Mouse (Mus musculus) heart, adult 10 weeks (tissue): ENCODE data around the gene Ubd. TPM values are rescaled to one million over a fixed set of nuclear protein-coding genes. Genes with fewer than 3 reads are reported as not detected.

ENCODE experiments used
- polyA plus RNA-seq: library from polyadenylated mRNA; stranded (reverse); fragments of 350-450 nt; fragmentation: Illumina TruSeq; extraction: RNeasy Lipid Tissue Mini Kit (QIAGEN cat#74804); gene quantifications from one replicate; pipeline ENCODE4 v1.2.3, GENCODE M21; 2014; ENCODE audit warnings: low read depth, low replicate concordance

The Ubd gene
- polyA plus RNA-seq: not detected

DNA sequence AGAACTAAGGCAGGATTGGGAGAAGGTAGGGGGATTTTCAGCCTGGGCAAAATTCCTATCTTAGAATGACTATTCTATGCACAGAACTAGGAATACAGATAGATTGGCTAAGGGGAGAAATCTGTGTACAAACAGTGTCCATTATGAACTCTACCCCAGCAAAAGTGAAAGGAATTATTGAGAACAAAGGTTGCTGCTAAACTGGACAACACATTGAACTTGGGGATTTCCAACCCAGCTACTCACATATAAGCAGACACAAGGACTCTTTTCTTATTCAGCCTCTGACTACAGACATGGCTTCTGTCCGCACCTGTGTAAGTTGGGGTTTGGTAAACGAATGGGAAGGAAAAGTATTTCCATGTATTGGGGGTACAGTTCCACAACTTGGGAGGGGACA, at the start of gene Ubd:
Ubd (plus strand) TSS at position 237 of the 400 bp plus-strand sequence.

DNA sequence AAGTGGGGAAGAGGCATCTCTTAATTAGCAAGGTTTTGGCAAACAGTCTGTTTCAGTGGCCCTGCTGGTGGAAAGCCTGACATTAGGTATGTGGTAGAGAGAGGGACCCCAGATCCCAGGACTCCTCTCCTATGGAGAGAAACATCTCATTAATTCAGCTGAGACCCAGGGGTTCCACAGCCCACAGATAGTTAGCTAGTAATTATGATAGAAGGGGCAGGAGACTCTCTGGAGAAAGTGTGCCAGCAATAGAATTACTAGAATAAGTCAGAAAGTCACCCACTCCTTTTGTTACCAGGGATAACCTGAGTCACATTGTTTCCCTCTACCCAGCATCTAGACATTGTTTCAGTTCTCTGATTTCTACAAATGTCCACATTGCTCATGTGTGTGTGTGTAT, 32.3 kb upstream of the Ubd start, which contains the start of gene Olfr93:
Olfr93 (minus strand) TSS at position 101 of the 400 bp plus-strand sequence.

GRCm38 (mm10) chr17:37200894-37201293, 7.2 kb downstream of the Ubd start, which contains the start of gene Olfr94:
TSS of gene Olfr94 (minus strand) at chr17:37200994.

GRCm38 (mm10) chr17:37213018-37213417, 19.3 kb downstream of the Ubd start, which contains the start of gene Olfr95:
TSS of gene Olfr95 (minus strand) at chr17:37213118.

GRCm38 (mm10) chr17:37219846-37220245, 26.2 kb downstream of the Ubd start, which contains the start of gene Olfr96:
TSS of gene Olfr96 (plus strand) at chr17:37220146.

GRCm38 (mm10) chr17:37237230-37237629, 43.5 kb downstream of the Ubd start, which contains the start of gene Olfr97:
TSS of gene Olfr97 (minus strand) at chr17:37237330.

Other genes with a start within 250 kb of the Ubd start
- gene Ppp1r11, start 242.2 kb upstream of the Ubd start, polyA plus RNA-seq: 96.5 TPM
- 44.0 TPM for gene Znrd1, start 235.3 kb upstream of the Ubd start, polyA plus RNA-seq
- 29.8 TPM for gene Znrd1as, start 235.3 kb upstream of the Ubd start, polyA plus RNA-seq
- 1.2 TPM for gene 2410137M14Rik, start 212.7 kb upstream of the Ubd start, polyA plus RNA-seq
- gene H2-M5, start 204.4 kb upstream of the Ubd start, polyA plus RNA-seq: 0.55 TPM
- 3.7 TPM for gene Zfp57, start 192.7 kb upstream of the Ubd start, polyA plus RNA-seq
- gene Mog, start 170.5 kb upstream of the Ubd start, polyA plus RNA-seq: not detected
- gene Gabbr1, start 147.9 kb upstream of the Ubd start, polyA plus RNA-seq: 13.1 TPM
- gene Olfr90, start 105.4 kb upstream of the Ubd start, polyA plus RNA-seq: not detected
- gene Olfr91, start 95.6 kb upstream of the Ubd start, polyA plus RNA-seq: not detected
- not detected for gene Olfr92, start 73.8 kb upstream of the Ubd start, polyA plus RNA-seq
- gene Olfr93, start 32.4 kb upstream of the Ubd start, polyA plus RNA-seq: not detected
- gene Olfr94, start 7.1 kb downstream of the Ubd start, polyA plus RNA-seq: not detected
- not detected for gene Olfr95, start 19.2 kb downstream of the Ubd start, polyA plus RNA-seq
- not detected for gene Olfr96, start 26.3 kb downstream of the Ubd start, polyA plus RNA-seq
- not detected for gene Olfr97, start 43.4 kb downstream of the Ubd start, polyA plus RNA-seq
- not detected for gene Olfr98, start 69.9 kb downstream of the Ubd start, polyA plus RNA-seq
- 6.0 TPM for gene H2-M3, start 76.3 kb downstream of the Ubd start, polyA plus RNA-seq
- not detected for gene Olfr99, start 89.6 kb downstream of the Ubd start, polyA plus RNA-seq
- not detected for gene Olfr101, start 110.4 kb downstream of the Ubd start, polyA plus RNA-seq
- not detected for gene Olfr102, start 123.2 kb downstream of the Ubd start, polyA plus RNA-seq
- not detected for gene Olfr103, start 145.8 kb downstream of the Ubd start, polyA plus RNA-seq
- not detected for gene Olfr104-ps, start 165.7 kb downstream of the Ubd start, polyA plus RNA-seq
- gene Olfr105-ps, start 185.1 kb downstream of the Ubd start, polyA plus RNA-seq: not detected
- not detected for gene Olfr106-ps, start 196.5 kb downstream of the Ubd start, polyA plus RNA-seq
- gene Olfr107, start 205.3 kb downstream of the Ubd start, polyA plus RNA-seq: not detected